Mouse (Mus musculus): ENCODE results near the gene Actn1. TPM values are rescaled to one million over a fixed set of nuclear protein-coding genes. Genes with fewer than 3 reads are reported as not detected.

The Actn1 gene
- polyA plus RNA-seq, 1 experiment from 2014 or later: 279 TPM

GRCm38 (mm10) chr12:80216258-80216881 is 43.8 kb downstream of the Actn1 start:
- in situ Hi-C loops (cut with MboI; ENCODE audit: low pct_unique_long_range_greater_than_20kb): no loop called here
- ATAC-seq (peak; percentile 31), DNase-seq (ENCODE audit: low read depth, low spot score) (no peak)

GRCm38 (mm10) chr12:80213810-80214209 is 46.4 kb downstream of the Actn1 start:
- ChIA-PET CTCF (no interaction called here), POLR2A (no interaction called here)
- H3K27me3 ChIP-seq: no peaks in the 10 kb centered on the region
- no peak for TF ChIP-seq CTCF (IDR thresholded peaks at IDR 0.05)
- DNase-seq (ENCODE audit: low read depth, low spot score): no peak
- no peak for ATAC-seq
- in situ Hi-C loops (cut with MboI; ENCODE audit: low pct_unique_long_range_greater_than_20kb): no loop called here

More at GRCm38 (mm10) chr12:80216258-80216881, 43.8 kb downstream of the Actn1 start:
- no peak for TF ChIP-seq CTCF (IDR thresholded peaks at IDR 0.05)
- no peaks in the 10 kb centered on the region for H3K27me3 ChIP-seq
- ChIA-PET POLR2A (interaction anchor here (1.2 kb wide), 1 partner anchor 42 kb away, joined by 7 read pairs; no protein-coding TSS in a partner anchor), CTCF (interaction anchor here (0.9 to 1.3 kb wide), 2 partner anchors 18 to 41 kb away, joined by 3 read pairs; no protein-coding TSS in a partner anchor)

- no peaks in the 10 kb centered on the region for H3K27me3 ChIP-seq
- POLR2A ChIA-PET: no interaction called here
- in situ Hi-C loops (cut with MboI; ENCODE audit: low pct_unique_long_range_greater_than_20kb): no loop called here
- DNase-seq (ENCODE audit: low read depth, low spot score) (no peak), ATAC-seq (no peak)
- no peak for TF ChIP-seq CTCF (IDR thresholded peaks at IDR 0.05)
- CTCF ChIA-PET: no interaction called here
Observed at GRCm38 (mm10) chr12:80213263-80213662, 46.9 kb downstream of the Actn1 start.

GRCm38 (mm10) chr12:80210791-80211612 is 49.2 kb downstream of the Actn1 start:
- in situ Hi-C loops (cut with MboI; ENCODE audit: low pct_unique_long_range_greater_than_20kb): no loop called here
- CTCF ChIA-PET: interaction anchor here (0.6 to 1.6 kb wide), 3 partner anchors 9 to 179 kb away, joined by 3 to 4 read pairs (median 4); no protein-coding TSS in a partner anchor
- ATAC-seq (peak; percentile 20), DNase-seq (ENCODE audit: low read depth, low spot score) (no peak)
- POLR2A ChIA-PET: interaction anchor here (0.6 to 1.3 kb wide), 3 partner anchors 10 to 37 kb away, joined by 3 to 4 read pairs (median 3); no protein-coding TSS in a partner anchor
- no peak for TF ChIP-seq CTCF (IDR thresholded peaks at IDR 0.05)
- no peaks in the 10 kb centered on the region for H3K27me3 ChIP-seq

DNA sequence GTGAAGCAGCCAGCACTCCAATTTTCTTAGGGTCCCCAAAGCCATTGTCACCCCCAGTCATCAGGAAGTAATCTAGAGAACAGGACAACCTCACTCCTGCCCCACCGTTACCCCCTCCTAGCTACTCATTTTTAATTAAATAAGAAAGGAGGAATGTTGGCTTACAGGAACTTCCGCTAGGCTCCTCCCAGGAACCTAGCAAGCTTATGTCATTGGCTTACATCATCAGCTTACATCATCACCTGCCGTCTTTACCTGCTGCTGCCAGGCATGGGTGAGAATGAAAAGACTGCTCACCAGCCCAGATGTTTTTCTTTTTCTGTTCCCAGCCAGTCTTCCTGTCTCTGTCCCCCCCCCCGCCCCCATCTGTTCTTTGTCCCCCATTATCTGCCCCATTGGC is 50.3 kb downstream of the Actn1 start:
- no peaks in the 10 kb centered on the region for H3K27me3 ChIP-seq
- DNase-seq (ENCODE audit: low read depth, low spot score): no peak
- ATAC-seq: no peak
- POLR2A ChIA-PET: no interaction called here
- in situ Hi-C loops (cut with MboI; ENCODE audit: low pct_unique_long_range_greater_than_20kb): loop anchor here (10.0 kb wide), 1 partner anchor 45 kb away; no protein-coding TSS in a partner anchor
- CTCF ChIA-PET: interaction anchor here (0.7 to 1.6 kb wide), 2 partner anchors 10 to 14 kb away, joined by 3 to 4 read pairs; no protein-coding TSS in a partner anchor
- no peak for TF ChIP-seq CTCF (IDR thresholded peaks at IDR 0.05)

DNA sequence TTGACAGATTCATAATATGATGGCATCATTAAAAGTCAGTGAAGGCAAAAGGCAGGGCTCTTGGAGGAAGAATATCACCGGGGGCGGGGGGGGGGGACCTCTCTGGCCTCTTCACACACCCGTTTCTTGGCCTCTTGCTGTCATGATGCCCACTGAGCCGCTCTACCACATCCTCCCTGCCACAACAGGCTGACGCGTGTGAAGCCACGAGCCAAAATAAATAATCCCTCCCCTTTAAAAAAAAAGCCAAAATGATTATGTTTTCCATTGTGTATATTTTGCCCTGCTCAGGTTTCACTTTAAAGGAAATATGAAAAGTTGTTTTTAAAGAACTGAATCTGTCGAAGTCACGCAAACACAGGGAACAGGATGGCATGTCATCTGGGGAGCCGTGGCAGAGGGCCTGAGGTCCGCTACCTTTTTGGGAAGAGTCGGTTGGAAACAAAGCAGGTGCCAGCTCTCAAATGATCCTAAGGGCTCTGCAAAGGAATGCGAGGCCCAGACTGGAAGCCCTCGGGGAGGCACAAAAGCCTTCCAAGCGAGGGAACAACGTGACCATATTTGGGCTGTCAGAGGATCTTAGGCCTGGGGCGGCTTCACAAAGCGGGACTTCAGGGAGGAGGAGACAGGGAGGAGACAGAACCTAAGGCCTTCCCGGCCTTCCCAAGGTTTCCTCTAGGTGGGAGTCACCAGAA is 51.9 kb downstream of the Actn1 start:
- ATAC-seq: peak; percentile 58
- H3K27me3 ChIP-seq: no peaks in the 10 kb centered on the region
- TF ChIP-seq CTCF (IDR thresholded peaks at IDR 0.05): no peak
- DNase-seq (ENCODE audit: low read depth, low spot score): no peak
- ChIA-PET CTCF (no interaction called here), POLR2A (no interaction called here)
- in situ Hi-C loops (cut with MboI; ENCODE audit: low pct_unique_long_range_greater_than_20kb): loop anchor here (10.0 kb wide), 1 partner anchor 47 kb away; no protein-coding TSS in a partner anchor

- peak; percentile 11 for ATAC-seq
- ChIA-PET CTCF (no interaction called here), POLR2A (no interaction called here)
- DNase-seq (ENCODE audit: low read depth, low spot score): no peak
- H3K27me3 ChIP-seq: no peaks in the 10 kb centered on the region
- TF ChIP-seq CTCF (IDR thresholded peaks at IDR 0.05): no peak
- in situ Hi-C loops (cut with MboI; ENCODE audit: low pct_unique_long_range_greater_than_20kb): loop anchor here (10.0 kb wide), 1 partner anchor 52 kb away; no protein-coding TSS in a partner anchor
Observed at GRCm38 (mm10) chr12:80203284-80203683, 56.9 kb downstream of the Actn1 start.

DNA sequence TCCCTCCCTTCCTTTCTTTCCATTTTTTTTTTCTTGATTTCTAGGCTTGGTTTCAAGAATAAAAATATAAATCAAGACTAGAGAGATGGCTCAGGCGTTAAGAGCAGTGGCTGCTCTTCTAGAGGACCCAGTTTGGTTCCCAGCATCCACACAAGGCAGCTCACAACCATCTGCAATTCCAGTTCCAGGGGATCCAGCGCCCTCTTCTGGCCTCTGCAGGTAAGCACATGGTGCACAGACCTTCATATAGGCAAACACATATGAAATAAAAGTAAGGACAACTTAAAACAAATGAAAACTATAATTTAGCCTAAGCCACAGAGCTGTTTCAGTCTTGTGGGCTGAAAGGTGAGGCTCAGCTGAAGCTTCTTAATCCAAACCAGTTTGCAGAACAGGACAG is 60.4 kb downstream of the Actn1 start:
- CTCF ChIA-PET: interaction anchor here (1.2 to 2.0 kb wide), 3 partner anchors 12 to 166 kb away, joined by 4 to 9 read pairs (median 5); no protein-coding TSS in a partner anchor
- ATAC-seq: no peak
- H3K27me3 ChIP-seq: no peaks in the 10 kb centered on the region
- in situ Hi-C loops (cut with MboI; ENCODE audit: low pct_unique_long_range_greater_than_20kb): loop anchor here (5.0 to 10.0 kb wide), 2 partner anchors 55 to 178 kb away; no protein-coding TSS in a partner anchor
- no peak for TF ChIP-seq CTCF (IDR thresholded peaks at IDR 0.05)
- POLR2A ChIA-PET: interaction anchor here (0.6 kb wide), 1 partner anchor 128 kb away, joined by 3 read pairs; no protein-coding TSS in a partner anchor
- DNase-seq (ENCODE audit: low read depth, low spot score): no peak

GRCm38 (mm10) chr12:80198487-80198886 is 61.7 kb downstream of the Actn1 start:
- POLR2A ChIA-PET: no interaction called here
- peak; percentile 27 for ATAC-seq
- no peak for DNase-seq (ENCODE audit: low read depth, low spot score)
- TF ChIP-seq CTCF (IDR thresholded peaks at IDR 0.05): peak; percentile 88
- H3K27me3 ChIP-seq: no peaks in the 10 kb centered on the region
- CTCF ChIA-PET: interaction anchor here (0.7 to 1.5 kb wide), 2 partner anchors 17 to 145 kb away, joined by 3 read pairs; no protein-coding TSS in a partner anchor
- in situ Hi-C loops (cut with MboI; ENCODE audit: low pct_unique_long_range_greater_than_20kb): loop anchor here (5.0 kb wide), 1 partner anchor 179 kb away; no protein-coding TSS in a partner anchor

DNA sequence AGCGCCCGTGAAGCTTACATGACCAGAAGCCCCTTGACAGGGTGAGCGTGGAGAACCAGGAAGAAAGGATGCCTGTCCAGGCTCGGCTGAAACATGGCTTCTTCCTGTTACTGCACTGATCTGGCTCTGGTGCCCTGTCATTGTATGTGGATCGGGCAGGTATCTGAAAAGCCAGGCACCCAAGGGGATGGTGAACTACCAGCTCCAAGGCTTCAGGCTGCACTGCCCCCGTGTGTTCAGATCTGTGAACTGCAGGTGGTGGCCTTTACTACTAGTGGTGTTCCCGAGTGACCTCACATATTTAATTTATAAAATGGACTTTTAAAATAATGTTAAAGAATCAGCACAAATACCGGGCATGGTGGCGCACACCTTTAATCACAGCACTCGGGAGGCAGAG is 62.8 kb downstream of the Actn1 start:
- H3K27me3 ChIP-seq: no peaks in the 10 kb centered on the region
- TF ChIP-seq CTCF (IDR thresholded peaks at IDR 0.05): peak; percentile 77
- in situ Hi-C loops (cut with MboI; ENCODE audit: low pct_unique_long_range_greater_than_20kb): loop anchor here (5.0 kb wide), 1 partner anchor 180 kb away; no protein-coding TSS in a partner anchor
- ChIA-PET POLR2A (interaction anchor here (0.9 kb wide), 1 partner anchor 188 kb away, joined by 3 read pairs; no protein-coding TSS in a partner anchor), CTCF (interaction anchor here (0.9 to 1.5 kb wide), 3 partner anchors 13 to 146 kb away, joined by 3 read pairs; no protein-coding TSS in a partner anchor)
- no peak for ATAC-seq
- DNase-seq (ENCODE audit: low read depth, low spot score): no peak
